Mouse (Mus musculus) erythroblast, embryonic 14.5 days (primary cell): ENCODE measurements around the gene Tmf1.

Experiments
- GATA1 ChIP-seq: IDR thresholded peaks from 2 replicates; pipeline ENCODE4 v1.6.1; 2012; ENCODE audit warnings: low read length, inconsistent platforms, mixed read lengths
- TAL1 ChIP-seq: IDR thresholded peaks from 3 replicates; pipeline ENCODE4 v1.6.1; 2012; ENCODE audit warnings: low read length, inconsistent platforms, mixed read lengths

GRCm38 (mm10) chr6:97175716-97176115 lies 3.2 kb downstream of the Tmf1 start:
- TF ChIP-seq TAL1 (no peak), GATA1 (no peak)
